Mouse (Mus musculus) neural tube, embryonic 10.5 days (tissue): ENCODE measurements around the gene Hist1h2bf.
A peak's percentile ranks its signal among the peaks of the same experiment; 100 is the strongest.
"Not testable (repeated sequence)": the region's sequence is repeated elsewhere in the genome, so short reads cannot be mapped to it uniquely, and the experiment has no call there.

Experiments
- DNase-seq: peaks from one replicate; pipeline ENCODE4 v3.0.0-alpha.2; 2017; ENCODE audit warnings: low spot score; ENCODE audit errors: extremely low spot score

Gene Hist1h2bf

GRCm38 (mm10) chr13:23573898-23574524 lies at the start of gene Hist1h2bf, which contains the start of gene Hist1h2ad:
Gene Hist1h2bf (minus strand): TSS chr13:23574196.
Gene Hist1h2ad (plus strand): TSS chr13:23574381.
- DNase-seq, result peak; percentile 83

GRCm38 (mm10) chr13:23622861-23623450 lies 49.0 kb upstream of the Hist1h2bf start:
- no peak for DNase-seq

- peak; percentile 92 for DNase-seq
These were observed 48.2 kb upstream of the Hist1h2bf start, which contains the start of gene Hist1h1e for GRCm38 (mm10) chr13:23622175-23622671. Gene Hist1h1e (minus strand): TSS chr13:23622558.

- DNase-seq, result peak; percentile 75
These were observed 47.7 kb upstream of the Hist1h2bf start for GRCm38 (mm10) chr13:23621532-23622174.

- DNase-seq, result peak; percentile 73
These were observed 46.9 kb upstream of the Hist1h2bf start, which contains the start of gene Hist1h2be for GRCm38 (mm10) chr13:23620733-23621531. Gene Hist1h2be (minus strand): TSS chr13:23621124.

GRCm38 (mm10) chr13:23620056-23620732 lies 46.2 kb upstream of the Hist1h2bf start:
- no peak for DNase-seq

- DNase-seq, result no peak
These were observed 37.6 kb upstream of the Hist1h2bf start for GRCm38 (mm10) chr13:23611638-23612037.

- DNase-seq, result no peak
These were observed 36.4 kb upstream of the Hist1h2bf start for GRCm38 (mm10) chr13:23610393-23610792.

- DNase-seq, result no peak
These were observed 35.8 kb upstream of the Hist1h2bf start for GRCm38 (mm10) chr13:23609844-23610243.

- DNase-seq, result no peak
These were observed 35.2 kb upstream of the Hist1h2bf start for GRCm38 (mm10) chr13:23609209-23609608.

- DNase-seq, result no peak
These were observed 31.1 kb upstream of the Hist1h2bf start for GRCm38 (mm10) chr13:23605052-23605451.

- DNase-seq, result no peak
These were observed 30.5 kb upstream of the Hist1h2bf start for GRCm38 (mm10) chr13:23604452-23604851.

GRCm38 (mm10) chr13:23603182-23603699 lies 29.2 kb upstream of the Hist1h2bf start:
- DNase-seq, result no peak

GRCm38 (mm10) chr13:23597957-23598356 lies 24.0 kb upstream of the Hist1h2bf start:
- peak; percentile 81 for DNase-seq

GRCm38 (mm10) chr13:23595622-23596372 lies 21.8 kb upstream of the Hist1h2bf start:
- DNase-seq, result no peak

- DNase-seq, result no peak
These were observed 21.2 kb upstream of the Hist1h2bf start for GRCm38 (mm10) chr13:23595185-23595584.

GRCm38 (mm10) chr13:23593051-23593770 lies 19.2 kb upstream of the Hist1h2bf start:
- DNase-seq, result no peak

- DNase-seq, result no peak
These were observed 18.6 kb upstream of the Hist1h2bf start for GRCm38 (mm10) chr13:23592614-23593013.

- DNase-seq, result not testable (repeated sequence)
These were observed 17.9 kb upstream of the Hist1h2bf start for GRCm38 (mm10) chr13:23591886-23592285.
